Mouse (Mus musculus) limb, embryonic 13.5 days (tissue): ENCODE data around the gene Gm19402. TPM values are rescaled to one million over a fixed set of nuclear protein-coding genes. Genes with fewer than 3 reads are reported as not detected.
"Not testable (repeated sequence)": the region's sequence is repeated elsewhere in the genome, so short reads cannot be mapped to it uniquely, and the experiment has no call there.

ENCODE experiments used
- ATAC-seq: fragments of 200-750 bp; cut with Nextera tagmentation; 2 replicates; pipeline ENCODE4 v1.8.0; 2017; ENCODE audit warnings: low read depth, moderate number of reproducible peaks, moderate TSS enrichment; ENCODE audit not compliant: low FRiP score
- H3K27ac ChIP-seq: fragments of 300-500 bp; sonication (generic); 2 replicates; pipeline ENCODE4 v1.5.1; 2015; ENCODE audit warnings: inconsistent platforms, mild to moderate bottlenecking, moderate library complexity
- H3K27me3 ChIP-seq: fragments of 300-500 bp; sonication (generic); 2 replicates; pipeline ENCODE4 v1.6.1; 2015; ENCODE audit warnings: mild to moderate bottlenecking, inconsistent platforms
- H3K36me3 ChIP-seq: fragments of 300-500 bp; sonication (generic); 2 replicates; pipeline ENCODE4 v1.6.1; 2015; ENCODE audit warnings: inconsistent platforms, mild to moderate bottlenecking, moderate library complexity
- H3K4me1 ChIP-seq: fragments of 300-500 bp; sonication (generic); 2 replicates; pipeline ENCODE4 v1.6.1; 2015; ENCODE audit warnings: inconsistent platforms
- H3K4me2 ChIP-seq: fragments of 300-500 bp; sonication (generic); replicated peaks from 2 replicates; pipeline ENCODE4 v1.6.1; 2015; ENCODE audit warnings: inconsistent platforms, mild to moderate bottlenecking, moderate library complexity
- H3K4me3 ChIP-seq: fragments of 300-500 bp; sonication (generic); 2 replicates; pipeline ENCODE4 v1.5.1; 2015; ENCODE audit warnings: moderate library complexity, mild to moderate bottlenecking, inconsistent platforms
- H3K9ac ChIP-seq: fragments of 300-500 bp; sonication (generic); 2 replicates; pipeline ENCODE4 v1.6.1; 2015; ENCODE audit warnings: mild to moderate bottlenecking, inconsistent platforms
- H3K9me3 ChIP-seq: fragments of 300-500 bp; sonication (generic); 2 replicates; pipeline ENCODE4 v1.6.1; 2016; ENCODE audit warnings: inconsistent platforms
- WGBS: fragments of 180-500 bp; shearing (Covaris S2); methylation state at CpG from one replicate; pipeline ENCODE4 v1.1.7; 2015; 5-methylcytosine and 5-hydroxymethylcytosine counted together
- polyA plus RNA-seq: library from polyadenylated mRNA; unstranded; fragments of >200 nt; fragmentation: Nextera tagmentation; extraction: Ambion mirVana; gene quantifications from 2 replicates; pipeline ENCODE4 v1.2.1, GENCODE M21; 2015

The Gm19402 gene
- not detected in 2 replicates for polyA plus RNA-seq

DNA sequence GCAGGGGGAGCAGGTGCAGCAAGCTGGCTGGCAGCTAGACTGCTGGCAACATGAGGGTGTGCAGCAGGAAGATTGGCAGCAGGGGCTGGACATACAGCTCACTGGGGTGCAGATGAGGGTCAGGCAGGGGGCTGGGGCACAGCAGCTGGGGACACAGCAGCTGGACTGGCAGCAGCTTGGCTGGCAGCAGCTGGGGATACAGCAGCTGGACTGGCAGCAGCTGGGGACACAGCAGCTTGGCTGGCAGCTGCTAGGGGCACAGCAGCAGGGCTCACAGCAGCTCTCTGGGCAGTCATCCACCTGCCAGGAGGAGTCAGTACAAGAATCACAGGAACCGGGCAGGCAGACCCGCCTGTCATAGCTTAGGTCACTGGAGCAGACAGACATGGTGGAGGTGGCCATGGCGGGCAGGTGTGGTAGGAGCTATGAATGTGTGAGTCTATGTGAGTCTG lies at the start of gene Gm19402:
Gene Gm19402 (minus strand): TSS at position 402 of the 452 bp plus-strand sequence.
- WGBS, result 71% methylated on average over 3 of the region's 3 CpGs
- H3K27ac ChIP-seq, result not testable (repeated sequence)

DNA sequence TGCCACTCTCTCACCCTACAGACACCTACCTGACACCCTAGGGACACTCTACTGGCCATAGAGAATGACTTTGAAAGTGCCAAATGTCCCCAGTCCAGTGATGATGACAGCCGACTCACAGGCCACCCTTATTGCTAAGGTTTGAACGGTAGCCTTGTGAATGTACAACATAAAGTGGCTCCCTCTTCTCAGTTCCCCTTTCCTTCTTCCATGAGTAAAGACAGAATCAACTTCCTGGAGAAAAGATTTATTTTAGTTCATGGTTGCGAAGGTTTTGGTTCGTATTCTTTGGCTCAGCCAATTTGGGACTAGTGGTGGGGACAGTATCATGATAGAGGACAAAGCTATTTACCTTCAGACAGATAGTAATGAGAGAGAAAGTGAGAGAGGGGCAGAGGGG lies 48.4 kb upstream of the Gm19402 start:
- Histone ChIP-seq H3K9me3 (peaks cover 11% of the 10 kb centered on the region; the same call in 1 of the 2 replicates), H3K27ac (no peak overlapping the region), H3K4me1 (peaks cover 10% of the 10 kb centered on the region), H3K4me2 (no peak overlapping the region), H3K4me3 (no peak overlapping the region), H3K9ac (no peak overlapping the region), H3K36me3 (no peaks in the 10 kb centered on the region), H3K27me3 (no peaks in the 10 kb centered on the region)
- no peak for ATAC-seq
- 74% methylated on average over 4 of the region's 4 CpGs for WGBS

More for the DNA sequence above, at the start of gene Gm19402:
- Histone ChIP-seq H3K27me3 (peaks cover 47% of the 10 kb centered on the region), H3K4me1 (peaks cover 31% of the 10 kb centered on the region)
- H3K4me2 ChIP-seq, H3K9ac ChIP-seq, H3K4me3 ChIP-seq, H3K9me3 ChIP-seq, ATAC-seq, H3K36me3 ChIP-seq: not testable (repeated sequence)

DNA sequence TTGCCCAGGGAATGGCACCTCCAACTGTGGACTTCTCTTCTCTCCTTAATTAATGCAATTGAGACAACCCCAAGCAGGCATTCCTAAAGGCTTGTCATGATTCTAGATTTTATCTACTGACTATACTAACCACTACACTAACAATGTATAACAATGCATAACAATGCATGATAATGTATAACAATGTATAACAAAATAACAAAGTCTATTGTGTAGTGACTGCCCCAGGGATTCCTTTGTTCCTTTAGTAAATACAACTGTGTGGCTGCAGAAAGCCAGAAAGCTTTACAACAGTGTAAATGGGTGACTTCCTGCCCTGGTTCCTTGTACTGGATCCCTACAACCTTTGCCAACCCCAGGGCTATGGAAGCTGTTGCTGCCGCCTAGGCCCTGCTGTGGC lies 45.4 kb upstream of the Gm19402 start:
- no peak for ATAC-seq
- no peaks in the 10 kb centered on the region for H3K36me3 ChIP-seq
- H3K9ac ChIP-seq, result no peak overlapping the region
- H3K4me2 ChIP-seq, result no peak overlapping the region
- no peak overlapping the region for H3K27ac ChIP-seq
- no peaks in the 10 kb centered on the region for H3K27me3 ChIP-seq
- H3K4me3 ChIP-seq, result no peak overlapping the region
- no peaks in the 10 kb centered on the region for H3K4me1 ChIP-seq
- peaks cover 12% of the 10 kb centered on the region; the same call in 1 of the 2 replicates for H3K9me3 ChIP-seq
- 87% methylated on average over 1 of the region's 1 CpGs for WGBS

DNA sequence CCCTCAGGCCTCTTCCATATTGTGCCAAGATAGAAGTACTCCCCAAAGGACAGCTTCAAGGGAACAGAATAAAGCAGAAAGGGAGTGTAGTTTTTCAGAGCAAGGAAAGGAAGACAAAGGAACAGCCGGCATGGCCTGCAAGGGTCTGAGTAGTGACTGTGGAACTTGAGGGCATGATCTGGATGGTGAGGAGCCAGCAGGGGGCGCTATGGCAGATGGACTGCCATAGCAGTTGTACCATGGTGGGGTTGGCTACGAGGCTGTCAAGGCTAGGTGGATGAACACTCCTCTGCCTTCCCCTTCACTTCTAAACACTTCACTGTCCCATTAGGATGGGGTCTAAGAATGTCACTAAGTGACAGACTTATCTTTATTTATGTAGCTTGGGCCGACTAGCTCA lies 38.7 kb upstream of the Gm19402 start:
- H3K9ac ChIP-seq, result no peak overlapping the region
- no peak overlapping the region for H3K4me2 ChIP-seq
- WGBS, result 53% methylated on average over 4 of the region's 4 CpGs
- no peak for ATAC-seq
- H3K27ac ChIP-seq, result no peak overlapping the region
- H3K4me1 ChIP-seq, result no peaks in the 10 kb centered on the region
- H3K9me3 ChIP-seq, result peaks cover 4% of the 10 kb centered on the region; the same call in 1 of the 2 replicates
- H3K36me3 ChIP-seq, result no peaks in the 10 kb centered on the region
- no peak overlapping the region for H3K4me3 ChIP-seq
- no peaks in the 10 kb centered on the region for H3K27me3 ChIP-seq

DNA sequence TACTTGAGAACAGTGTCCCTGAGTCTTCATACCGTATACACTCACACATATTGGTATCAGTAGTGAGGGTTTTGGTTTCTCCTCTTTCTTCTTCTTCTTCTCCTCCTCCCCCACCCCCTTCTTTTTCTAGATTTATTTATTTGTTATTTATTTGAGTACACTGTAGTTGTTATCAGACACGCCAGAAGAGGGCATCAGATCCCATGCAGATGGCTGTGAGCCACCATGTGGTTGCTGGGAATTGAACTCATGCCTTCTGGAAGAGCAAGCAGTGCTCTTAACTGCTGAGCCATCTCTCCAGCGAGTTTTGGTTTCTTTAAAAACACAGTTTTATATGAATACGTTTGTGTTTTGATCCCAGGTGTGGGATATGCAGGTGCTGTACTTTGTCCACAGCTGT lies 37.7 kb upstream of the Gm19402 start:
- H3K27me3 ChIP-seq, result no peaks in the 10 kb centered on the region
- H3K4me1 ChIP-seq, result no peaks in the 10 kb centered on the region
- H3K4me2 ChIP-seq, result no peak overlapping the region
- WGBS, result 53% methylated on average over 4 of the region's 4 CpGs
- H3K36me3 ChIP-seq, result no peaks in the 10 kb centered on the region
- H3K9ac ChIP-seq, result no peak overlapping the region
- no peak for ATAC-seq
- H3K4me3 ChIP-seq, result no peak overlapping the region
- no peak overlapping the region for H3K27ac ChIP-seq
- H3K9me3 ChIP-seq, result no peaks in the 10 kb centered on the region

DNA sequence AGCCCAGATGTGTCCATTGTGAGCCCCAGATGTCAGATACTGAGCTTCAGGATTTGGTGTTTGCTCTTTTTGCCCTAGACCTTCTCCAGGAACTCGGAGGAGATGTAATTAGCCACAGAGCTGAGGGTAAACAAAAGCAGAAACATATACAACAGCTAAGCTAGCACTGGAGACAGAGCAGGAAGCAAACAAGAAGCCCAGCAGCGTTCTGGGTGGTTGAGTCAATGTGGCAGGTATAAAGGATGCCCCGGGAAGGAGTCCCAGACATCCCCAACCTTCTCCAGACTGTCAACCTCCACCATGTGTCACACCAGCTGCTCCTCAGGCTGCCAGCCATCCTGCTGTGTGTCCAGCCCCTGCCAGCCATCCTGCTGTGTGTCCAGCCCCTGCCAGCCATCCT lies 35.6 kb upstream of the Gm19402 start, which contains the start of gene Gm10100:
Gene Gm10100 (plus strand): TSS at position 301 of the 400 bp plus-strand sequence.
- no peaks in the 10 kb centered on the region for H3K4me1 ChIP-seq
- H3K4me2 ChIP-seq, result no peak within 1 kb of the TSS
- no peaks in the 10 kb centered on the region for H3K27me3 ChIP-seq
- H3K36me3 ChIP-seq, result no peaks in the 10 kb centered on the region
- H3K9me3 ChIP-seq, result no peaks in the 10 kb centered on the region
- H3K4me3 ChIP-seq, result no peak within 1 kb of the TSS
- no peak within 1 kb of the TSS for H3K27ac ChIP-seq
- no peak within 1 kb of the TSS for H3K9ac ChIP-seq
- no peak for ATAC-seq
- WGBS, result 31% methylated on average over 3 of the region's 3 CpGs

DNA sequence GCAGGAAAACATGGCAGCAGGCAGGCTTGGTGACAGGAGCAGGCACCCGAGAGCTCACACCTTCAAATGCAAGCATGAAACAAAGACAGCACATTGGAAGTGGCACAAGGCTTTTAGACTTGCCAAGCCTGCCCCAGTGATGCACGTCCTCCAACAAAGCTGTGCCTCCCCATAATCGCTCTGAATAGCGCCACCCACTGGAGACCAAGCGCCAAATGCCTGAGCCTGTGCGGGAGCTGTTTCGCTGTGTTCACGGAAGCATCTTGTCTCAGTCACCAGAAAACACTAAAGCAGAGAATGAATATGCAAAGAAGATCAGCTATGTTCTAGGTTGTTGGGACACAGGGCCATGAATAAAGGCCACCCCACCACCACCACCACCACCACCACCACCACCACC lies 34.3 kb upstream of the Gm19402 start:
- H3K4me1 ChIP-seq, result no peaks in the 10 kb centered on the region
- no peaks in the 10 kb centered on the region for H3K27me3 ChIP-seq
- no peak overlapping the region for H3K27ac ChIP-seq
- H3K4me2 ChIP-seq, result no peak overlapping the region
- no peak overlapping the region for H3K9ac ChIP-seq
- whole genome bisulfite sequencing, result 74% methylated on average over 8 of the region's 8 CpGs
- no peaks in the 10 kb centered on the region for H3K36me3 ChIP-seq
- no peak overlapping the region for H3K4me3 ChIP-seq
- ATAC-seq, result no peak
- H3K9me3 ChIP-seq, result 0 out of 2 replicates have a peak, but pooled peaks cover 6% of the 10 kb centered on the region

DNA sequence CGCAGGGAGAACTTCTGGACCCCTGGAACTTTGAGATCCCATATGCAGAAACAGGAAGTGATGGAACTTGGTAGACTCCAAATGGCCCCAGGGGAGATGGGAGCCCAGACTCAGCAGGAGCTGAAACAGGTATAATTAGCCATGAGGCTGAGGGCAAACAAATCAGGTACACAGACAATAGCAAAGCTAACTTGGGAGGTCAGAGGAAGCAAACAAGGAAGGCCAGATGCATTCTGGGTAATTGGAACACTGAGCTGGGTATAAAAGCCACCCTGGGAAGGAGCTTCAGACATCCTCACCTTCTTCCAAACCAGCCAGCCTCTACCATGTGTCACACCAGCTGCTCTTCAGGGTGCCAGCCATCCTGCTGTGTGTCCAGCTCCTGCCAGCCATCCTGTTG lies 29.7 kb upstream of the Gm19402 start, which contains the start of gene Krtap12-1:
Gene Krtap12-1 (plus strand): TSS at position 301 of the 400 bp plus-strand sequence.
- H3K4me3 ChIP-seq, H3K9me3 ChIP-seq, H3K27ac ChIP-seq, H3K9ac ChIP-seq, ATAC-seq, H3K27me3 ChIP-seq, H3K4me1 ChIP-seq, H3K4me2 ChIP-seq, H3K36me3 ChIP-seq: not testable (repeated sequence)
- 78% methylated on average over 1 of the region's 1 CpGs for WGBS

DNA sequence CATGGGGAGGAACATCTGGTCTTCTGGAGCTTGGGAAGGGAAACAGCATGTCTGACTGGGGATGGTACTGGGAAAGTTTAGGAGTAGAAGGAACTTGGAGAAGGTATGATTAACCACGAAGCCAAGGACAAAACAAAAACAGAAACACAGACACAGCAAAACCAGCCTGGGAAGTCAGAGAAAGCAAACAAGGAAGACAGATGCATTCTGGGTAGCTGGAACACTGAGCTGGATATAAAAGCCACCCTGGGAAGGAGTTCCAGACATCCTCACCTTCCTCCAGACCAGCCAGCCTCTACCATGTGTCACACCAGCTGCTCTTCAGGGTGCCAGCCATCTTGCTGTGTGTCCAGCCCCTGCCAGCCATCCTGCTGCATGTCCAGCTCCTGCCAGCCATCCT lies 24.9 kb upstream of the Gm19402 start, which contains the start of gene Gm10142:
Gene Gm10142 (plus strand): TSS at position 301 of the 400 bp plus-strand sequence.
- no peak within 1 kb of the TSS for H3K27ac ChIP-seq
- H3K9me3 ChIP-seq, result peaks cover 13% of the 10 kb centered on the region
- no peak within 1 kb of the TSS for H3K4me3 ChIP-seq
- 69% methylated on average over 1 of the region's 1 CpGs for WGBS
- no peaks in the 10 kb centered on the region for H3K27me3 ChIP-seq
- H3K9ac ChIP-seq, result no peak within 1 kb of the TSS
- H3K4me1 ChIP-seq, result no peaks in the 10 kb centered on the region
- ATAC-seq, result no peak
- no peak within 1 kb of the TSS for H3K4me2 ChIP-seq
- H3K36me3 ChIP-seq, result no peaks in the 10 kb centered on the region

DNA sequence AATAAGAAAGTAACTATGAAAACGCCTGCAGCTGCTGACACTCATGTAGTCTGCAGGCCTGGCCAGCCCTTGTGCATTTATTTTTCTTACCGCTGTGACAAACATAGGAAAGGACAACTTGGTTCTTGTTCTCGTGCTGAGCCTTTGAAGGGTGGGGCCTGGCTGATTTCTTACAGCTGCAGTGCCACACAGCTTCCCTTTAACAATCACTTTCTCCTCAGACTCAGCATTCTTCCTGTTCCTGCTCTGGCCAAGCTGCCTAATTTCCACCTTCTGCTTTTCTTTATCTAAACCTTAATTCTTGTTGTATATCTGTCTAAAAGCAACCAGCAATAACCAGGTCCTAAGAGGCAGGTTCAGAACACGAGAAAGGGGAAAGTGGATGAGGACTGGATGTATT lies 23.2 kb upstream of the Gm19402 start:
- ATAC-seq, result no peak
- 45% methylated on average over 4 of the region's 4 CpGs for WGBS

DNA sequence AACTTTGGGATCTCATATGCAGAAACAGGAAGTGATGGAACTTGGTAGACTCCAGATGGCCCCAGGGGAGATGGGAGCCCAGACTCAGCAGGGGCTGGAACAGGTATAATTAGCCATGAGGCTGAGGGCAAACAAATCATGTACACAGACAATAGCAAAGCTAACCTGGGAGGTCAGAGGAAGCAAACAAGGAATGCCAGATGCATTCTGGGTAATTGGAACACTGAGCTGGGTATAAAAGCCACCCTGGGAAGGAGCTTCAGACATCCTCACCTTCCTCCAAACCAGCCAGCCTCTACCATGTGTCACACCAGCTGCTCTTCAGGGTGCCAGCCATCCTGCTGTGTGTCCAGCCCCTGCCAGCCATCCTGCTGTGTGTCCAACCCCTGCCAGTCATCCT lies 20.6 kb upstream of the Gm19402 start, which contains the start of gene Gm10024:
Gene Gm10024 (plus strand): TSS at position 301 of the 400 bp plus-strand sequence.
- not testable (repeated sequence) for H3K9ac ChIP-seq, H3K4me2 ChIP-seq, H3K4me3 ChIP-seq, H3K27ac ChIP-seq, H3K4me1 ChIP-seq, H3K36me3 ChIP-seq, H3K27me3 ChIP-seq, ATAC-seq
- H3K9me3 ChIP-seq, result peaks cover 17% of the 10 kb centered on the region

More for the DNA sequence above, 23.2 kb upstream of the Gm19402 start:
- no peaks in the 10 kb centered on the region for H3K36me3 ChIP-seq
- peaks cover 11% of the 10 kb centered on the region for H3K9me3 ChIP-seq
- no peaks in the 10 kb centered on the region for H3K27me3 ChIP-seq
- no peak overlapping the region for H3K4me3 ChIP-seq
- no peak overlapping the region for H3K9ac ChIP-seq
- no peak overlapping the region for H3K4me2 ChIP-seq
- H3K27ac ChIP-seq, result no peak overlapping the region
- no peaks in the 10 kb centered on the region for H3K4me1 ChIP-seq

DNA sequence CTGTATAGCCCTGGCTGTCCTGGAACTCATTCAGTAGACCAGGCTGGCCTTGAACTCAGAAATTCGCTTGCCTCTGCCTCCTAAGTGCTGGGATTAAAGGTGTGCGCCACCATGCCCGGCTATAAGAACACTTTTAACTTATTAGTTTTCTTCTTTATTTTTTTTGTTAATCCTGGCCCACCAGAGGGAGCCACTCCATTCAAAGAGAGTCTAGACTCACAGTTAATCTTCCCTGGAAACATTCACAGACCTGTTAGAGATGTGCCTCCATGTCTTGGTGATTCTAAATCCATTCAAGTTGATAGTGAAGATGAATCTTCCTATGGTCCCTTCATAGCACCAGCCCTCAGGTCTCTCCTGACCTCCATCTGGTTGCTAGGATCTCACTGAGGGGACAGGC lies 19.3 kb upstream of the Gm19402 start:
- Histone ChIP-seq H3K9ac (no peak overlapping the region), H3K4me3 (no peak overlapping the region), H3K27me3 (no peaks in the 10 kb centered on the region), H3K36me3 (no peaks in the 10 kb centered on the region), H3K9me3 (peaks cover 15% of the 10 kb centered on the region), H3K4me1 (no peaks in the 10 kb centered on the region), H3K4me2 (no peak overlapping the region), H3K27ac (no peak overlapping the region)
- no peak for ATAC-seq
- WGBS, result 82% methylated on average over 3 of the region's 3 CpGs

DNA sequence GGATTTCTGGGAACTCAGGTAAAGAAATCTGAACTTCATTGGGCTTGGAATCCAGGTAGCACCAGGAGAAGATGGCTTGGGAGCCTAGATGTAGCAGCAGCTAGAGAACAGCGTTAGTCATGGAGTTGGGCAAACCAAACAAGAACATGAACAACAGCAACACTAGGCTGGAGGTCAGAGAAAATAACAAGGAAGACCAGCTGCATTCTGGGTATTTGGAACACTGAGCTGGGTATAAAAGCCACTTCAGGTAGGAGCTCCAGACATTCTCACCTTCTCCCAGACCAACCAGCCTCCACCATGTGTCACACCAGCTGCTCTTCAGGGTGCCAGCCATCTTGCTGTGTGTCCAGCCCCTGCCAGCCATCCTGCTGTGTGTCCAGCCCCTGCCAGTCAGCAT lies 15.8 kb upstream of the Gm19402 start, which contains the start of gene Gm10272:
Gene Gm10272 (plus strand): TSS at position 301 of the 400 bp plus-strand sequence.
- no peaks in the 10 kb centered on the region for H3K27me3 ChIP-seq
- 83% methylated on average over 1 of the region's 1 CpGs for WGBS
- H3K27ac ChIP-seq, result no peak within 1 kb of the TSS
- H3K4me1 ChIP-seq, result no peaks in the 10 kb centered on the region
- H3K4me3 ChIP-seq, result no peak within 1 kb of the TSS
- H3K9ac ChIP-seq, result no peak within 1 kb of the TSS
- peaks cover 24% of the 10 kb centered on the region for H3K9me3 ChIP-seq
- H3K4me2 ChIP-seq, result no peak within 1 kb of the TSS
- no peaks in the 10 kb centered on the region for H3K36me3 ChIP-seq
- no peak for ATAC-seq
